Mouse (Mus musculus): Measurements from ENCODE around the gene Krtap9-5.

Krtap9-5 gene

DNA sequence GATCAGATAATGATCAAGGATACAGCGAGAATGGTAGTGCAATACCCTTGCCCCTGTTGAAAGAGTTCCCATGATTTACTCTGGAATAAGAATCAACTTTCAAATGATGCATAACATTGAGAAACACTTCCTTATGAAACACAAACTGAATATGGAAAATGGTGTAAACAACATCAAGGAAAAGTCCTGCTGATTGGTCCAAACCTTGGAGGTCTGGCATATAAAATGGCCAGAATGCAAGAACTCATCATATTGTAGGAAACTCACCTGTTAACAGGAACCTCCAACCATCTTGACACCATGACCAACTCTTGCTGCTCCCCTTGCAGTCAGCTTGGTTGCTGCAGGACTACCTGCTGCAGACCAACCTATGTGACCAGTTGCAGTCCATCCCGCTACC, at the start of gene Krtap9-5:
Krtap9-5 (plus strand) TSS at position 301 of the 400 bp plus-strand sequence.
- no peak for DNase-seq (ENCODE audit: low read depth)

GRCm38 (mm10) chr11:99907620-99908019, 40.7 kb upstream of the Krtap9-5 start, which contains the start of gene Krtap31-1:
Krtap31-1 (plus strand) TSS chr11:99907920.
- no peak for DNase-seq (ENCODE audit: low read depth)

GRCm38 (mm10) chr11:99914451-99914850, 33.8 kb upstream of the Krtap9-5 start, which contains the start of gene Gm11565:
Gm11565 (plus strand) TSS chr11:99914751.
- no peak for DNase-seq (ENCODE audit: low read depth)

DNA sequence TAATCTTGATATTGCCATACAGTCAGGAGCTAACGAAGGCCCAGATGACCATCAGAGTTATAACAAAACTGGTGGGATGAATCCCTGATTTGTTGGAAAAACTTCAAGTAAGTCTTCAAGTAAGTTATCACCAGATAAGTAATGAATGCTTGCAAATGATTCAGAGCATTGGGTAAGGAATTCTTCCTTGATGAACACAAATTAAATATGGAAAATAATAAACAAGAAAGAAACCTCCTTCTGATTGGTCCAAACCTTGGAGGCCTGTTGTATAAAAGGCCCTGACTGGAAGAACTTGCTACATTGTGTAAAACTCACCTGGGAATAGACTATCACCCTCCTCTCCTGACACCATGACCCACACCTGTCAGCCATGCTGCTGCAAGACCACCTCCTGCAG, 12.3 kb upstream of the Krtap9-5 start, which contains the start of gene Krtap31-2:
Krtap31-2 (plus strand) TSS at position 301 of the 400 bp plus-strand sequence.
- DNase-seq (ENCODE audit: low read depth): no peak

DNA sequence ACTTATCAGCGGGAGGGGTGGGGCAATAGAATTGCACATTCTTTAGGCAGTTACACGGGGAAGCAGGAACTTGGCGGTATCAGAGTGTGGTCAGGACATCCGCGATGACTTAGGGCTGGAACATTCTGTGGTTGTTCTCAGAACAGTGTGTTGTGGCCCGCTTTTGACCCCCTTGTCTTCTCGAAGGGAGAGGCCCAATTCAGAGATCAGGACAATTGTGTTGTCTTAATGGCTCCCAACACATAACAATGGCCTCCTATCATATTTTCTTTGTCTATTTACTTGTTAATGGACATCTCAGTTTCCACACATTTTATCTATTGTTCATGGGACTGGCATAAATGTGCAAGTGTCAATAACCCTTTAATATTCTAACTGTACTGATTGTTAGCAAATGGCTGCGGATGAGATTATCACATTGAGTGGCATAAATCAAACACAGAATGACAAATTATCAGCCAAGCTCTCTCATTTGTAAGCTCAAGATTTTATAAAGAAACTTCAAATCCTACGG, 10.5 kb upstream of the Krtap9-5 start:
- DNase-seq (ENCODE audit: low read depth): no peak

- no peak for DNase-seq (ENCODE audit: low read depth)
These were observed 15.9 kb downstream of the Krtap9-5 start for GRCm38 (mm10) chr11:99964213-99964612.

DNA sequence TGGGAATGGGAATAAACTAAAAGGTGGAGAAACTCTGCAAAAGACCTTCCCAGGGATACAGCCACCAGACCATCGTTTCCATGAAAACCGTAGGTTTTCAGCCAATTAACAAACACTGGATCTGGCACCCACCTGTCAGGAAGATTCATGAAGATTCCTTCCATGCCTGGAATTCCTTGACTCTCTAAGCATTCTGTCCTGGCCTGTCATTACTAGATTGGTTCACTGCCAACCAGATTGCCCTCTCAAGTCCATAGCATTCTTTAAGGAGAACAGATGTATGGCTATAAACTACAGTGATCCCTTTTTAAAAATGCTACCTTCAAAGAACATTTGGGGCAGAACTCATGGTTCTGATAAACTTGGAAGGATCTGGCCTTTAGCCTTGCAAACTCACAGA, 17.7 kb downstream of the Krtap9-5 start:
- DNase-seq (ENCODE audit: low read depth): no peak

DNA sequence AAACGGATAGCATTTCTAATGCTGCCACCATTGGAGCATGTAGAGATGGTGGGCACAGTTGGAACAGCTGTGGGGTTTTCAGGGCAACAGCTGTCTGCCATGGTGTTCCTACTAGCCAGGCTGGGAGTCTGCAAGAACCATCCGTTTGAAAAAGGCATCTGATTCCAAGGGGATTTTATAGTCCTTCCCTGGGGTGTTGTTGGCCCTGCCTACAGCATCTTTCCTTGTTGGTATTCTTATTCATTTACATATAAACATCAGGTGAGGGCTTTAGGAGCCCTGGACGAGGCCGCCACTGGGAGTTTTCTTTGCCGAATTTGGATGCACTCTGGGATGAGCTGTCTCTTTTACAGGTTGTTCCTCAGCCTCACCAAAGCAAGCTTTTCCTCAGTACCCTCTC, 30.7 kb downstream of the Krtap9-5 start, which contains the start of gene Krtap29-1:
Krtap29-1 (minus strand) TSS at position 101 of the 400 bp plus-strand sequence.
- DNase-seq (ENCODE audit: low read depth): no peak

GRCm38 (mm10) chr11:99982731-99983130, 34.5 kb downstream of the Krtap9-5 start:
- DNase-seq (ENCODE audit: low read depth): no peak

GRCm38 (mm10) chr11:99983442-99983841, 35.2 kb downstream of the Krtap9-5 start:
- no peak for DNase-seq (ENCODE audit: low read depth)

DNA sequence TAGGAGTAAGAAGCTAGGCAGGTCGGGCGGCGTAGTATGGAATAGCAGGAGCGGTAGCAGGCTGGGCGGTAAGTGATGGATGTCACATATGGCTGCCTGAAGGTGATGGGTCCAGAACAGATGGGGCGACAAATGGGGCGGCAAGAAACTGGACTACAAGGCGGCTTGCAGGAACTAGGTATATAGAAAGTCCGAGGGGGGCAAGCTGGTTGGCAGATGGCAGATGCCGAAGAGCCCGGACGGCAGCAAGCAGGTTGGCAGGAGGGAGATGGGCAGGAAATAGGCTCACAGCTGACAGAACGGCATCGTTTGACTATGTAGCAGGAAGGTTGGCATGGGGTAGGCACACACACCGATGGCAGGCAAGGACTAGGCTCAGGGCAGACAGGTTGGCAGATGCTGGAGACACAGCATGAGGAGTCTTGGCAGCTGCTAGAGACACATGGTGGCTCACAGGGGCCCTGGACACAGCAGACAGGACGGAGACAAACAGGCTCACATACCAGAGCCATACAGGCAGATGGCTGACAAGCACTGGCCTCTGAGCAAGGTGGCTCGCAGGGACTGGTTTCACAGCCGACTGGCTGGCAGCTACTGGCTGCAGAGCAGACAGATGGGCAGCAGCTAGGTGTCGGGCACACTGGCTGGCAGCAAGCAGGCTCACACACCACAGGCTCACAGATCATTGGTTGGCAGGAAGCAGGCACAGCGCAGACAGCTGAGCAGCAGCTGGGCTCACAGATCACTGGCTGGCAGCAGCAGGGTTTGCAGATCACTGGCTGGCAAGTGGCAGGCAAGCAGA, 37.2 kb downstream of the Krtap9-5 start:
- DNase-seq (ENCODE audit: low read depth): no peak

DNA sequence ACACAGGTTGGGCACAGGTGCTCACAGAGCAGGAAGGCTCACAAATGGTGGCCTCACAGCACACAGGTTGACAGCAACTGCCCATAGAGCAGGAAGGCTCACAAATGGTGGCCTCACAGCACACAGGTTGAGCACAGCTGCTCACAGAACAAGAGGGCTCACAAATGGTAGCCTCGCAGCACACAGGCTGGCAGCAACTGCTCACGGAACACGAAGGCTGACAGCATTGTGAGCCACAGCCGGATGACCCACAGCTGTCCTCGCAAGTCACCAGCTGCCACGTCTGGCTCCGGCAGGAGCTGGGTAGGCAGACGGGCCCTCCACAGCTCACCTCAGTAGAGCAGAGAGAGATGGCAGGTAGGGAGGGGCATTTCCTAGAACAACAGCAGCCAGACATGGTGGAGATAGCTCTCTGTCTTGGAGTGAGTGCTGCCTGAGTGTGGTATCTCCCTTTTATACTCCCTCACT, 37.9 kb downstream of the Krtap9-5 start, which contains the start of gene Krtap16-1:
Krtap16-1 (minus strand) TSS at position 418 of the 468 bp plus-strand sequence.
- DNase-seq (ENCODE audit: low read depth): no peak

- DNase-seq (ENCODE audit: low read depth): no peak
These were observed 40.3 kb downstream of the Krtap9-5 start for GRCm38 (mm10) chr11:99988530-99988929.

- DNase-seq (ENCODE audit: low read depth): no peak
These were observed 41.7 kb downstream of the Krtap9-5 start for GRCm38 (mm10) chr11:99989881-99990405.

DNA sequence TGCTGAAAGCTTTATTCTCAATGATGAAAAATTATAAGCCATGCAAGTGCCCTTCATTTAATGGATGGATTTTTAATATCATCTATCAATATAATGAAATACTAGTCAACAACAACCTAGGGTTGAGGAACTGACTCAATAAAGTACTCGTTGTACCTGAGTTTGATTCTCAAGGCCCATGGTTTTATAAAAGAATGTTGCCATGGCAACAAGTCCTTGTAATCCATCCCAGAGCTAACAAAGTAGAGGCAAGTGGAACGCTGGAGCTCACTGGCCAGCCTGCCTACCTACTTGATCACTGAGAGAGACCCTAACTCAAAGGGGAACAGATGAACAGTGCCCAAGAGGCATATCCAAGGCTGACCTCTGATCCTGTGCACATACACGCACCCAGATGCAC, 42.3 kb downstream of the Krtap9-5 start:
- no peak for DNase-seq (ENCODE audit: low read depth)

DNA sequence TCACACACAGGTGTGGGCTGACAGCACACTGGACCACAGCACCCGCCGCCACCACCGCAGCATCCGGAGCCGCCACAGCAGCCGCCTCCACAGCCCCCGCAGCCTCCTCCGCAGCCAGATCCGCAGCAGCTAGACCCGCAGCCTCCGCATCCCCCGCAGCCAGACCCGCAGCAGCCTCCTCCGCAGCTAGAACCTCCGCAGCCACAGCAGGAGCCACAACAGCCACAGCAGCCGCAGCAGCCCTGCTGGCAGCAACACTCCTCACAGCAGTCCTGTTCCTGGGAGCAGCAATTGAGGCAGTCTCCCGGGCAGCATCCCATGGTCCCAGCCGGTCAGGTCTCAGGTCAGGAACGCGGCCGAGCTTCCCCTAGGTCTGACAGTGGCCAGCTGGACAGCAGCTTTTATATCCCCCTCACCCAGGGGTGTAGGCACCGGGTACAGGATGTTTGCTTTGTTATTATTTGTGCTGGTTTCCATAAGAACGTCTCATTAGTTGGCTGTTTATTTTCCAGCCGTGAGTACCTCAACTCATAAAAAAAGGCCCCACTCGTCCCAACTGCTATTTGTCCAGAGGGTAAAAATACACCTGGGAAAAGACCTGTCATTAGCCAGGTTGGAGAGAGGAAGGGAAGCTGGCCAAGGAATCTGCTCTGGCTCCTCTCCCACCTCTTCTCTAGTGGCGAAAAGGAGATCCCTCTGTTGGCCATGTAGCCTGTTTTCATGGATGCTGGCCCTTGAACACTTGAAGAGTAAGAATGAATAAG, 45.5 kb downstream of the Krtap9-5 start, which contains the start of gene Krtap17-1:
Krtap17-1 (minus strand) TSS at position 375 of the 764 bp plus-strand sequence.
- DNase-seq (ENCODE audit: low read depth): no peak

DNA sequence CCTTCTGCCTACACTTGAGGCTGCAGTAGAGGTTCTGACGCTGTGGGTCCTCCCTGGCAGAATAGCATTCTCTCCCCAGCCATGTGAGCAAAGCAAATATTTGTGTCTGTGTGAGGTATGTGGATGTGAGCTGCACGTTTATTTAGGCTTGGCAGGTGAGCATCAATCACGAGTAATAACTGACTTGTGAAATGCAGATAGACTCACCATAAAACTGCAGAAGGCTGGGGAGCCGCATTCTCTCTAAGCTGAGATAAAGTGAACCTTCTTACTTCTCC, 46.0 kb downstream of the Krtap9-5 start:
- DNase-seq (ENCODE audit: low read depth): no peak

DNA sequence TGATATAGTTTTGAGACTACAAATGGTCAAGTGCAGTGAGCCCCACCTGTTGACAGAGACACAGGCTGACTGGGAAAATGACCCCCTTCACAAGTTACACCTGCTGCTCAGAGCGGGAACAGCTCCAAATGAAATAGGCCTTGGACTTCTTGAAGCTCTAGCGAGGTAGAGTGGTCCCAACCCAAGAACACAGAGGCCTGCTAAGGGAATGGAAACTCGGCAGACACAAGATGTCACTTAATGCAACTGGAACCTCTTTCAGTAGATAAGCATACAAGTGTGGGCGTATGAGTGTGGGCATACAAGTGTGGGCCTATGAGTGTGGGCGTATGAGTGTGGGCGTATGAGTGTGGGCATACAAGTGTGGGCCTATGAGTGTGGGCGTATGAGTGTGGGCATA, 50.8 kb downstream of the Krtap9-5 start:
- DNase-seq (ENCODE audit: low read depth): no peak
